Mouse (Mus musculus): ENCODE measurements at regions not wholly inside any gene's neighbourhood (a gene's known extent, or its start where the extent isn't known, plus 50 kb on each side); places are given as distances from the start of the nearest gene placed in this dataset.

DNA sequence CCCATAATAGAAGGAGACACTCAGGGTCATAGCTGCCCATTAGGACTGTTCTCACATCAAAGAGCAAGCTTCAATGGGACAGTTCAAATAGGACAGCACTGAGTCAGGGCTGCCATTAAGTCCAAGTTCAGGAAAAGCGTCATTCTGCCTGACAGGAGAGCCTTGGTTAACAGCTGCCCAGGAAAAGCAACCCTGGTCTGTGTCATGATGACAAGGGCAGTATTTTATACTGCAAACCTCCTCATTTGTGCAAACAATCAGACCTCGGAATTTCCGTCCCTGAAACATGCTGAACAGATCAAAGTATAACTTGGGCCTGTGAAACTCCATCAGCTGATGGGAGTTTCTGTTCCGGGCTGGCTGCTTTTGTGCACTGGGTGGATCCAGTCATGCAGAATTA is 62.8 kb downstream of the Gm11983 start:
- TF ChIP-seq CTCF (IDR thresholded peaks at IDR 0.05; ENCODE audit: low read depth) (no peak), EP300 (IDR thresholded peaks at IDR 0.05; ENCODE audit: low read depth) (no peak)

Measured in liver, embryonic 14.5 days (tissue).